Mouse (Mus musculus): ENCODE results near the gene Kif22.

DNA sequence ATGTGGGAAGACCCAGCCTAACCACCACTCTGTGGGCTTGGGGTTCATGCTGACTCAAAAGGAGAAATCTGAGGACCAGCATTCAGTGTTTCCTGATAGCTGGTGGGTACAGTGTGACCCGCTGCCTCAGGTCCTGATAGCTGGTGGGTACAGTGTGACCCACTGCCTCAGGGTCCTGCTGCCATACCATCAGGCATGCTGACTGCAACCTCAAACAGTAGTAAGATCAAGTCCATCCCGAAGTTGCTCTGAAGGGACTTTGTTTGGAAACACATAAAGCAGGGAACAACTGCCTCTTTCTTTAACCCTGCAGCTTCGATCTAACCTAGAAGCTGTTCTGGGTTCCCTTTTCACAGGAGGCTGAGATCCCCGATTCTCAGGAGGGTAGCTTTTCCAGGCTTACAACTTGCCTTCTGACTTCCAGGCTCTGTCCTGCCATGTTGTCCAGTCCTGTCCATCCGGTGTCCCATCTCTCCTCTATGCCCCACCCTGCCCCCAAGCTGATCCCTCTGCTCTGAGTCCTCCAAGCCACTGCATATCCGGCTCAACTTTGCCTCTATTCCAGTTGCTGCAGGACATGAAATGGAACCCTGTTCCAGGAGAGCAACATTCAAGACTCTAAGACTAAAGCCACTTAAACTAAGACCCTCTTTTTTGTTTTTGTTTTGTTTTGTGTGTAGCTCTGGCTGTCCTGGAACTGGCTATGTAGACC lies 34.8 kb downstream of the Kif22 start:
- no peak for TF ChIP-seq CTCF (IDR thresholded peaks at IDR 0.05; ENCODE audit: extremely low read depth, insufficient read length, insufficient replicate concordance, low read depth, low read length)
- TF ChIP-seq POLR2A (IDR thresholded peaks at IDR 0.05; ENCODE audit: low read depth, low read length) = no peak

Data from small intestine, adult 2 months (tissue).